Mouse (Mus musculus): ENCODE data around the gene Rapgef1. TPM values are rescaled to one million over a fixed set of nuclear protein-coding genes. Genes with fewer than 3 reads are reported as not detected.
A peak's percentile ranks its signal among the peaks of the same experiment; 100 is the strongest.

Rapgef1 gene
- total and polyA plus RNA-seq, 2 experiments = 11.8 to 25.3 TPM

GRCm38 (mm10) chr2:29657089-29657488 lies 37.6 kb downstream of the Rapgef1 start:
- H3K9ac ChIP-seq (ENCODE audit: low read depth, low read length) = no peak overlapping the region
- peaks cover 52% of the 10 kb centered on the region for H3K79me2 ChIP-seq (ENCODE audit: control insufficient read depth, insufficient read depth, low read length)
- H3K27me3 ChIP-seq (ENCODE audit: control insufficient read depth, insufficient read depth, low read length) = no peaks in the 10 kb centered on the region
- WGBS = 66% methylated on average over 1 of the region's 1 CpGs
- H3K4me3 ChIP-seq (ENCODE audit: insufficient read depth, low read depth, low read length) = no peak overlapping the region
- DNase-seq (ENCODE audit: extremely low read depth, low read depth, low spot score) = no peak
- TF ChIP-seq CTCF (IDR thresholded peaks at IDR 0.05; ENCODE audit: low read depth, low read length) = no peak
- H3K4me1 ChIP-seq (ENCODE audit: control insufficient read depth, insufficient read depth, low read length) = peaks cover 7% of the 10 kb centered on the region; the same call in 1 of the 2 replicates
- H3K36me3 ChIP-seq (ENCODE audit: control insufficient read depth, insufficient read depth, low read length) = no peaks in the 10 kb centered on the region
- no peak overlapping the region for H3K27ac ChIP-seq (replicated peaks; ENCODE audit: insufficient read depth, low read depth, low read length)

- DNase-seq (ENCODE audit: extremely low read depth, low read depth, low spot score) = peak; percentile 26
- no peak overlapping the region for H3K4me3 ChIP-seq (ENCODE audit: insufficient read depth, low read depth, low read length)
- no peaks in the 10 kb centered on the region for H3K36me3 ChIP-seq (ENCODE audit: control insufficient read depth, insufficient read depth, low read length)
- peak overlapping the region; percentile 69 for H3K27ac ChIP-seq (replicated peaks; ENCODE audit: insufficient read depth, low read depth, low read length)
- 66% methylated on average over 6 of the region's 6 CpGs for WGBS
- H3K79me2 ChIP-seq (ENCODE audit: control insufficient read depth, insufficient read depth, low read length) = peaks cover 33% of the 10 kb centered on the region
- H3K4me1 ChIP-seq (ENCODE audit: control insufficient read depth, insufficient read depth, low read length) = peaks cover 34% of the 10 kb centered on the region
- no peak overlapping the region for H3K9ac ChIP-seq (ENCODE audit: low read depth, low read length)
- no peaks in the 10 kb centered on the region for H3K27me3 ChIP-seq (ENCODE audit: control insufficient read depth, insufficient read depth, low read length)
- no peak for TF ChIP-seq CTCF (IDR thresholded peaks at IDR 0.05; ENCODE audit: low read depth, low read length)
- TF ChIP-seq POLR2A (IDR thresholded peaks at IDR 0.05; ENCODE audit: extremely low read depth, insufficient read depth, low read length) = no peak
Observed at GRCm38 (mm10) chr2:29661751-29662191, 42.3 kb downstream of the Rapgef1 start.

- no peak overlapping the region for H3K9ac ChIP-seq (ENCODE audit: low read depth, low read length)
- peak overlapping the region; percentile 23 for H3K27ac ChIP-seq (replicated peaks; ENCODE audit: insufficient read depth, low read depth, low read length)
- no peaks in the 10 kb centered on the region for H3K27me3 ChIP-seq (ENCODE audit: control insufficient read depth, insufficient read depth, low read length)
- no peaks in the 10 kb centered on the region for H3K36me3 ChIP-seq (ENCODE audit: control insufficient read depth, insufficient read depth, low read length)
- no peak overlapping the region for H3K4me3 ChIP-seq (ENCODE audit: insufficient read depth, low read depth, low read length)
- WGBS = 49% methylated on average over 4 of the region's 4 CpGs
- peaks cover 44% of the 10 kb centered on the region for H3K4me1 ChIP-seq (ENCODE audit: control insufficient read depth, insufficient read depth, low read length)
- no peak for TF ChIP-seq POLR2A (IDR thresholded peaks at IDR 0.05; ENCODE audit: extremely low read depth, insufficient read depth, low read length)
- no peak for TF ChIP-seq CTCF (IDR thresholded peaks at IDR 0.05; ENCODE audit: low read depth, low read length)
- H3K79me2 ChIP-seq (ENCODE audit: control insufficient read depth, insufficient read depth, low read length) = peaks cover 28% of the 10 kb centered on the region; the same call in 1 of the 2 replicates
- DNase-seq (ENCODE audit: extremely low read depth, low read depth, low spot score) = no peak
Observed at GRCm38 (mm10) chr2:29663260-29663877, 43.8 kb downstream of the Rapgef1 start.

GRCm38 (mm10) chr2:29665421-29665820 lies 45.9 kb downstream of the Rapgef1 start:
- Histone ChIP-seq H3K27me3 (ENCODE audit: control insufficient read depth, insufficient read depth, low read length) (no peaks in the 10 kb centered on the region), H3K27ac (replicated peaks; ENCODE audit: insufficient read depth, low read depth, low read length) (no peak overlapping the region; the same call in 1 of the 2 replicates), H3K4me1 (ENCODE audit: control insufficient read depth, insufficient read depth, low read length) (peaks cover 45% of the 10 kb centered on the region), H3K79me2 (ENCODE audit: control insufficient read depth, insufficient read depth, low read length) (peaks cover 27% of the 10 kb centered on the region; the same call in 1 of the 2 replicates), H3K36me3 (ENCODE audit: control insufficient read depth, insufficient read depth, low read length) (no peaks in the 10 kb centered on the region), H3K9ac (ENCODE audit: low read depth, low read length) (no peak overlapping the region), H3K4me3 (ENCODE audit: insufficient read depth, low read depth, low read length) (no peak overlapping the region)
- TF ChIP-seq POLR2A (IDR thresholded peaks at IDR 0.05; ENCODE audit: extremely low read depth, insufficient read depth, low read length) = no peak
- peak; percentile 27; the same call in 1 of the 2 replicates for TF ChIP-seq CTCF (IDR thresholded peaks at IDR 0.05; ENCODE audit: low read depth, low read length)
- no peak for DNase-seq (ENCODE audit: extremely low read depth, low read depth, low spot score)
- WGBS = 88% methylated on average over 5 of the region's 5 CpGs

GRCm38 (mm10) chr2:29666589-29666988 lies 47.1 kb downstream of the Rapgef1 start:
- Histone ChIP-seq H3K79me2 (ENCODE audit: control insufficient read depth, insufficient read depth, low read length) (peaks cover 28% of the 10 kb centered on the region; the same call in 1 of the 2 replicates), H3K27me3 (ENCODE audit: control insufficient read depth, insufficient read depth, low read length) (no peaks in the 10 kb centered on the region), H3K27ac (replicated peaks; ENCODE audit: insufficient read depth, low read depth, low read length) (no peak overlapping the region), H3K4me1 (ENCODE audit: control insufficient read depth, insufficient read depth, low read length) (peaks cover 49% of the 10 kb centered on the region), H3K36me3 (ENCODE audit: control insufficient read depth, insufficient read depth, low read length) (no peaks in the 10 kb centered on the region), H3K9ac (ENCODE audit: low read depth, low read length) (no peak overlapping the region), H3K4me3 (ENCODE audit: insufficient read depth, low read depth, low read length) (no peak overlapping the region)
- 24% methylated on average over 7 of the region's 7 CpGs for WGBS
- TF ChIP-seq POLR2A (IDR thresholded peaks at IDR 0.05; ENCODE audit: extremely low read depth, insufficient read depth, low read length) (no peak), CTCF (IDR thresholded peaks at IDR 0.05; ENCODE audit: low read depth, low read length) (no peak)
- peak; percentile 57 for DNase-seq (ENCODE audit: extremely low read depth, low read depth, low spot score)

- no peak overlapping the region for H3K4me3 ChIP-seq (ENCODE audit: insufficient read depth, low read depth, low read length)
- WGBS = 23% methylated on average over 4 of the region's 4 CpGs
- H3K4me1 ChIP-seq (ENCODE audit: control insufficient read depth, insufficient read depth, low read length) = peaks cover 49% of the 10 kb centered on the region
Observed at GRCm38 (mm10) chr2:29667109-29667508, 47.6 kb downstream of the Rapgef1 start.

More at GRCm38 (mm10) chr2:29667109-29667508, 47.6 kb downstream of the Rapgef1 start:
- DNase-seq (ENCODE audit: extremely low read depth, low read depth, low spot score) = peak; percentile 65
- H3K79me2 ChIP-seq (ENCODE audit: control insufficient read depth, insufficient read depth, low read length) = peaks cover 32% of the 10 kb centered on the region; the same call in 1 of the 2 replicates
- H3K27ac ChIP-seq (replicated peaks; ENCODE audit: insufficient read depth, low read depth, low read length) = no peak overlapping the region
- TF ChIP-seq CTCF (IDR thresholded peaks at IDR 0.05; ENCODE audit: low read depth, low read length) = no peak
- TF ChIP-seq POLR2A (IDR thresholded peaks at IDR 0.05; ENCODE audit: extremely low read depth, insufficient read depth, low read length) = no peak
- no peaks in the 10 kb centered on the region for H3K36me3 ChIP-seq (ENCODE audit: control insufficient read depth, insufficient read depth, low read length)
- no peak overlapping the region for H3K9ac ChIP-seq (ENCODE audit: low read depth, low read length)
- no peaks in the 10 kb centered on the region for H3K27me3 ChIP-seq (ENCODE audit: control insufficient read depth, insufficient read depth, low read length)
